Mouse (Mus musculus) brain, embryonic 14.5 days (tissue): ENCODE measurements around the gene Ascc1.

ENCODE experiments used
- CTCF ChIP-seq: fragments of 200-500 bp; IDR thresholded peaks from 2 replicates; pipeline ENCODE4 v1.5.1; 2012; ENCODE audit warnings: inconsistent platforms, mild to moderate bottlenecking, moderate library complexity, borderline replicate concordance; ENCODE audit not compliant: insufficient read depth, insufficient read length; ENCODE audit errors: extremely low read depth
- POLR2A ChIP-seq: fragments of 200-500 bp; IDR thresholded peaks from 2 replicates; pipeline ENCODE4 v1.6.1; 2012; ENCODE audit warnings: mild to moderate bottlenecking, inconsistent platforms, borderline replicate concordance; ENCODE audit not compliant: poor library complexity, insufficient read depth, insufficient read length, severe bottlenecking; ENCODE audit errors: extremely low read depth

DNA sequence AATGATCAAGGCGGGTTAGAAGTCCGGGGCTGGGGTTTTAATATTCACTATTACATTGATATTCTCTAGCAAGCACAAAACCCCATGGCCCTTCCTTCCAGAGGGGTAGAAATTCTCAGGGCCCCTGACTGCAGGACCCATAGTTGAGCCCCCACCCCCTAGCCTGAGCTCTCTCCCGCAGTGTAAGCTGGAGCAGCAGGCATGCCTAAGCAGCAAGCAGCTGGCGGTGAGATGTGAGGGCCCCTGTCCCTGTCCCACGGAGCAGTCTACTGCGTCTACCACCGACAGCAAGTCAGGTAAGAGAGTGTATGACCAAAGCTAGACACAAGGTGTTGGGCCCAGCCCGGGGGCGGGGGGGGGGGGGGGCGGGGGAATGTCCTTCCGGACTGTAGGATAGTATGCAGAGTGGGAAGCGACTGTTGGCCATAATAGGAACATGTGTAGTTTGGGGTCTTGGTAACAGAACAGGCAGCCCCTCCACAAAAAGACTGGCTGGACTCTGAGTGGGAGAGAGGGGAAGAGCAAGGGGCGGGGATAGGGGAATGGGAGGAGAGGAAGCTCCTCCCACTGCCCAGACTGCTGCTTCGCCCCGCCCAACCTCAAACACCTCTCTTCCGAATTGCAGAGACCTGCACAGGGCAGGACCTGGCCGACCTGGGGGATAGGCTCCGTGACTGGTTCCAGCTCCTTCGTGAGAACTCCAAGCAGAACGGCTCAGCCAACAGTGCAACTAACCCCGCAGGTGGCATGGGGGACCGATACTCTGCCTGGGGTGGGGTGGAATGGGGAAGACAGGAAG is 123.1 kb downstream of the Ascc1 start:
- TF ChIP-seq CTCF (no peak), POLR2A (no peak)
